Mouse (Mus musculus) liver, postnatal 0 days (tissue): Measurements from ENCODE around the gene Myo1b. TPM values are rescaled to one million over a fixed set of nuclear protein-coding genes. Genes with fewer than 3 reads are reported as not detected.

ENCODE experiments used
- ATAC-seq: fragments of 200-750 bp; cut with Nextera tagmentation; 2 replicates; pipeline ENCODE4 v1.8.0; 2017; ENCODE audit warnings: mild to moderate bottlenecking, moderate library complexity
- DNase-seq: peaks from one replicate; pipeline ENCODE4 v3.0.0-alpha.2; 2016
- H3K27ac ChIP-seq: fragments of 300-500 bp; sonication (generic); 2 replicates; pipeline ENCODE4 v1.5.1; 2014; ENCODE audit warnings: antibody characterized with exemption, moderate library complexity, mild to moderate bottlenecking, low read depth
- H3K27me3 ChIP-seq: fragments of 300-500 bp; sonication (generic); 2 replicates; pipeline ENCODE4 v1.6.1; 2014; ENCODE audit warnings: low read length, control low read depth, mixed read lengths; ENCODE audit not compliant: insufficient read depth
- H3K36me3 ChIP-seq: fragments of 300-500 bp; sonication (generic); replicated peaks from 2 replicates; pipeline ENCODE4 v1.6.1; 2014; ENCODE audit warnings: mild to moderate bottlenecking, control low read depth, low read length, moderate library complexity, mixed read lengths; ENCODE audit not compliant: insufficient read depth
- H3K4me1 ChIP-seq: fragments of 300-500 bp; sonication (generic); 2 replicates; pipeline ENCODE4 v1.6.1; 2014; ENCODE audit warnings: antibody characterized with exemption, mild to moderate bottlenecking, control low read depth; ENCODE audit not compliant: insufficient read depth
- H3K4me2 ChIP-seq: fragments of 300-500 bp; sonication (generic); 2 replicates; pipeline ENCODE4 v1.6.1; 2014; ENCODE audit warnings: low read depth, mild to moderate bottlenecking, low read length, moderate library complexity, mixed read lengths
- H3K4me3 ChIP-seq: fragments of 300-500 bp; sonication (generic); 2 replicates; pipeline ENCODE4 v1.5.1; 2014; ENCODE audit warnings: low read depth, low read length
- H3K9ac ChIP-seq: fragments of 300-500 bp; sonication (generic); replicated peaks from 2 replicates; pipeline ENCODE4 v1.6.1; 2014; ENCODE audit warnings: mild to moderate bottlenecking, moderate library complexity
- H3K9me3 ChIP-seq: fragments of 300-500 bp; sonication (generic); 2 replicates; pipeline ENCODE4 v1.6.1; 2016; ENCODE audit warnings: mild to moderate bottlenecking, control low read depth, low read length, mixed read lengths
- CTCF ChIP-seq: sonication (generic); IDR thresholded peaks from 2 replicates; pipeline ENCODE4 v1.5.1; 2016; ENCODE audit warnings: antibody characterized with exemption, low read depth
- EP300 ChIP-seq: IDR thresholded peaks from 2 replicates; pipeline ENCODE4 v1.6.1; 2016; ENCODE audit warnings: antibody characterized with exemption, low read depth, mild to moderate bottlenecking
- WGBS: fragments of 180-500 bp; shearing (Covaris S2); extraction: QIAGEN DNeasy Blood & Tissue Kit; methylation state at CpG from one replicate; pipeline ENCODE4 v1.1.7; 2014; ENCODE audit not compliant: insufficient replicate concordance; 5-methylcytosine and 5-hydroxymethylcytosine counted together
- polyA plus RNA-seq: library from polyadenylated mRNA; unstranded; fragments of >200 nt; fragmentation: Nextera tagmentation; extraction: Ambion mirVana; gene quantifications from 2 replicates; pipeline ENCODE4 v1.2.1, GENCODE M21; 2015

The Myo1b gene
- polyA plus RNA-seq, 1 experiment from 2014 or later = 10.7 TPM

DNA sequence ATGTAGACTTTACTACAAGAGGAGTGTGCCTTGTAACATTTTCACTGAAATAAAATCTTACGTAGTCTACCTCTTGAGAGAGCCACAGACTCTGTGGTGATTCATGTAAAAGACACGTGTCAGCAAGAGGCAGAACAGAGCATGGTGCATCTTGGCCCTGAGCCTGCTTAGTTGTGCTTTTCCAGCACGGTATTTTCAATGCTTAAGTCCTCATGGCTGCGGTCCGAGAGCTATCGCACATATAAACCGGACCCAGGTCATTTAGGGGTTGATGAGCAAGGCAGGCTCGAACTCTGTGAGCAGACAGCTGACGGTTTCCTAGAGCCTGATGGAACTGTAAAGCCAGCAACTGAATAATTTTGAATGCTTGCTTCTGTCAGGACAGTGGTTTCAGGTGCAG, 86.5 kb downstream of the Myo1b start:
- WGBS = 78% methylated on average over 9 of the region's 9 CpGs
- ATAC-seq (no peak), DNase-seq (no peak)
- TF ChIP-seq EP300 (no peak), CTCF (no peak)
- H3K36me3 ChIP-seq = no peaks in the 10 kb centered on the region; the same call in 1 of the 2 replicates
- H3K4me3 ChIP-seq = no peak overlapping the region
- no peaks in the 10 kb centered on the region for H3K4me1 ChIP-seq
- no peaks in the 10 kb centered on the region for H3K27me3 ChIP-seq
- H3K4me2 ChIP-seq = no peak overlapping the region
- H3K9me3 ChIP-seq = no peaks in the 10 kb centered on the region
- H3K27ac ChIP-seq = no peak overlapping the region
- H3K9ac ChIP-seq = no peak overlapping the region

DNA sequence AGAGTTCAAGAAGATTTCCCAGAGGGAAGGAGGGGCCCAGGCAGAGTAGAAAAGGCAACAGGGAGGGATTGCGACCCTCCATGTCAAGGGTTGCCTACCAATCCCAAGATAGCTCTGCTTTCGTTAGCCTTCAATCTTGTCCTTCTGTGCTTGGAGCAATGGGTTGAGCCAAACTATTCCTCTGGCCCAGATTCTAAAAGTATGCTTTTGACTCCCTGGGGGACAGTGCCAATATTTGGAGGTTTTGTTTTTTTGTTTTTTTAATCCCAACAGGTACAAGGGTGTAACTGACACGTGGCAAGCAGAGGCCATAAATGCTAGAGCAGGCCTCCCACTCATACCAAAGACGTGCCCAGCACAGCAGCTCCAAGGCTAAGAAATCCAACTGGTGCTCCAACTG, 93.3 kb downstream of the Myo1b start:
- no peak overlapping the region for H3K4me3 ChIP-seq
- TF ChIP-seq EP300 (no peak), CTCF (no peak)
- no peak overlapping the region for H3K9ac ChIP-seq
- H3K36me3 ChIP-seq = no peaks in the 10 kb centered on the region
- H3K27me3 ChIP-seq = no peaks in the 10 kb centered on the region
- no peak for ATAC-seq
- no peaks in the 10 kb centered on the region for H3K9me3 ChIP-seq
- WGBS = 74% methylated on average over 4 of the region's 4 CpGs
- no peak overlapping the region for H3K27ac ChIP-seq
- DNase-seq = no peak
- H3K4me1 ChIP-seq = no peaks in the 10 kb centered on the region
- H3K4me2 ChIP-seq = no peak overlapping the region

DNA sequence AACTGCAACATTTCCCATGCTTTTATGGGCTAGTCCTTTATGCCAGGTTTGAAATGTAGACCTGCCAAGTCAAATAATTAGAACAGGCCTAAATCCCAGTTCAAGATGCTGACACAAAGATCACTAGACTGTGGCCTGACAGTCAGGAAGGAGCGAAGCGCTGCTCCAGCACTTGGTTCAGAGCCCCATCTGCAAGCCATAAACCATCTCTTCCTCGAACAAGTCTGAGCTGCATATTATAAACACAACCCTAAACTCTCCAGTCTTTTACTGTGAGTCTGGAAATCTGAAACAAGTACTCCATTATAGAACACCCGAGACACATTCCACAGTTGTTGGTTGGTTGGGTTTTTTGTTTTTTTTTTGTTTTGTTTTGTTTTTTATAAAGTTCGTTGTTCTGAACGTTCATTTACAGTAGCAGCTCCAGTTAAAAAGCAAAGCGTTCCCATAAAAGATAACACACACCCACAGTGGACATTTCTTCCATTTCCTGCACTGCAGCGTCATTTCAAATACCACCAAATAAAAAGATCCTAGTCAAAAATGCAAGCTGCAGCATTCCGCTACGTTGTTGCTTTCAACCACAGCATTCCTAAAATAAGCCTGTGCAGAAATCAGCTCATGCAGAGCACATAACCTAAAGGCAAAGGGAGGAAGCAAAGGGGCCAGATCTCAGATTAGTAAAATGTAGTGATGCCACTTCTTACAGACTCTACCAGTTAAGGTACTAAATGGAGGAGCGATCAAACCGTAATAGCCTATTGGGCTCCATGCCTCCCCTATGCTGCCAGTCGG, 94.0 kb downstream of the Myo1b start:
- no peaks in the 10 kb centered on the region for H3K36me3 ChIP-seq
- ATAC-seq = no peak
- H3K9me3 ChIP-seq = no peaks in the 10 kb centered on the region
- no peak overlapping the region for H3K4me3 ChIP-seq
- H3K9ac ChIP-seq = no peak overlapping the region
- H3K27ac ChIP-seq = no peak overlapping the region
- no peak for DNase-seq
- TF ChIP-seq CTCF = no peak
- no peak for TF ChIP-seq EP300
- H3K4me1 ChIP-seq = no peaks in the 10 kb centered on the region
- no peaks in the 10 kb centered on the region for H3K27me3 ChIP-seq
- H3K4me2 ChIP-seq = no peak overlapping the region
- 76% methylated on average over 13 of the region's 13 CpGs for WGBS

DNA sequence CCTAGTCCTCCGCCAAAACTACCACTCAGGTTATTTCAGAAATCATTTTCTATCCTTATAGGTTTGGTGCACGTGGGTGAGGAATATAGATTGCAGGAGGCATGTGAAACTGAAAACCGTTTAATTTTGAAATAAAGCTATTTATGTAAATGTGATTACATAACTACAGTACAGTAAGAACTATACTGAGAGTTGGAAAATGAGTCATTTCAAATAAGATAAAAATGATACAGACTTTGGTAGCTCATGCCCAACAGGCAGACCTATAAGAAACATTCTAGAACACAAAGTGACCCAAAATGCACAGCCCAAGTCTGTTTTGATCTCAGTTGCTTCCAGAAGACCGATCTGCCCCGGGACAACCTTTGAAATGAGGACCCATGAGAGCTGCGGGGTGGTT, 95.4 kb downstream of the Myo1b start:
- Histone ChIP-seq H3K4me3 (no peak overlapping the region), H3K4me2 (no peak overlapping the region), H3K4me1 (no peaks in the 10 kb centered on the region), H3K9me3 (no peaks in the 10 kb centered on the region), H3K27ac (no peak overlapping the region), H3K36me3 (no peaks in the 10 kb centered on the region), H3K9ac (no peak overlapping the region), H3K27me3 (no peaks in the 10 kb centered on the region)
- WGBS = 71% methylated on average over 6 of the region's 6 CpGs
- TF ChIP-seq EP300 = no peak
- DNase-seq (no peak), ATAC-seq (no peak)

DNA sequence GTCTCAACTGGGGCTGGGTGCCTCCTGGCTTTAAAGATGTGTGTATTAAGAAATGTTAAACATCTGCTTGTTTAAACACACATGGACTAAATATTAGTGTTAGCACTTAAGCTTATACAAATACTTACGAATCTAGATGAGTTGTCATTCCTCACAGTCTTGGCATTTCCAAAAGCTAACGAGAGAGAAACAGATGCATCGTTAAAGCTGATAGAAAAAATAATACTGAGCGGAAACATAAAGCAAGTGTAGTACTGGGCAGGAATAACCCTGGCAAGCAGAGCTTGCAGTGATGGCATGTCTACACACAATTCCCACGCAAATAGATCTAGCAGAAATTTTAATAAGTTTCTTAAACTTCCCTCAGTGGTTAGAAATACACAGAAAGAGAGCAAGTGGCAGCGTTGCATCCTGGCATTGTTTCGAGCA, 95.8 kb downstream of the Myo1b start:
- no peaks in the 10 kb centered on the region for H3K27me3 ChIP-seq
- 63% methylated on average over 7 of the region's 7 CpGs for WGBS

DNA sequence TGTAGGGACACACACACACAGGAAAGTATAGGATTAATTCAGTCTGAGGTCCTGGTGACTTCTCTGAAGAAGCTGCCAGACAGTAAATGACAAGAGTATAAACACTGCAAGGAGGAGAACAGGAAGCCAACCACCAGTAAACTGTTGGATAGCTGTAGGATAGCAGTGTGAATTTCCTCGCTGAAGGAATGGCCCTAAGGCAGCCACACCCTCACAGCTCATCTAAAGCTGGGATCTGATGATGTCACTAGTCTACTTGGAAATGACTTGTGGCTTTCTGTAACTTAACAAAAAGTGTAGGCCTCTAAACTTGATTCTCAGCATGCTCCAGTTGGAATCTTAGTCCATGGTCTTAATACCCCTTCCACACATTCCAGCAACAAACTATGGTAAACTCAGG, 100.2 kb downstream of the Myo1b start:
- no peak for ATAC-seq
- no peak overlapping the region for H3K4me2 ChIP-seq
- WGBS = 73% methylated on average over 1 of the region's 1 CpGs
- TF ChIP-seq CTCF (no peak), EP300 (no peak)
- no peaks in the 10 kb centered on the region for H3K27me3 ChIP-seq
- no peaks in the 10 kb centered on the region for H3K36me3 ChIP-seq
- no peak overlapping the region for H3K9ac ChIP-seq
- DNase-seq = no peak
- H3K4me3 ChIP-seq = no peak overlapping the region
- H3K9me3 ChIP-seq = no peaks in the 10 kb centered on the region
- H3K27ac ChIP-seq = no peak overlapping the region
- H3K4me1 ChIP-seq = no peaks in the 10 kb centered on the region

More for the DNA sequence above, 95.8 kb downstream of the Myo1b start:
- Histone ChIP-seq H3K9me3 (no peaks in the 10 kb centered on the region), H3K4me2 (no peak overlapping the region), H3K4me3 (no peak overlapping the region), H3K36me3 (no peaks in the 10 kb centered on the region), H3K9ac (no peak overlapping the region), H3K4me1 (no peaks in the 10 kb centered on the region), H3K27ac (no peak overlapping the region)
- TF ChIP-seq EP300 = no peak
- no peak for TF ChIP-seq CTCF
- ATAC-seq (no peak), DNase-seq (no peak)
